8 mouse cellular contexts compared by ENCODE assay signal in the genomic region with DNA sequence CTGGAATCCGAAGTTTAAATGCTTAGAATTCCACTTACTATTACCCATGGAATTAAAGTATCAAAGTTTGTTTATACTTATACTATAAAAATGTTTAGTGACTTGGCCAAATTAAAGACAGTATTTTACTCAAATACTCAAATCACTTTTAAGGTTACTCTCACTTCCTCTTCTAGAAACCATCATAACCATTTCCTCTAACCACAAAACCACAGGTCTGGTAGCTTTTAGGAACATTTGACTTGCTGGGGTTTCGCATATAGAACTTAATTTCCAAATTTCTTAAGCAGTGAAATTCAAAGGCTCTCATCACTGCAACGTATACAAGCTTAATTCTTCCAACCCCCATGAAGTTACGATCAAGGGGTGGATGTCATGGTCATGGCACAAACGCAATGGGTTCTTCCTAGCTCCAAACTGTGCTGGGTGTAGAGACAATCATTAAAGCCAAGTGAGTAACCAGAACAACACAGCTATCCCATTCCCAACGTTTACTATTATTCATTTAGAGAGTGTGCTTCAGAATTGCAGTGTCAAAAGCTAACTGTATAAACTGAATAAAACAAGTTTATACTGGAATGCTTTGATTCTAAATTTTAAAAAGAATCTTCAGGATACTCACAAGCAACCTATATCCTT. TPM values are rescaled to one million over a fixed set of nuclear protein-coding genes. Genes with fewer than 3 reads are reported as not detected.
DNase-seq lines count a peak whose midpoint lies in the region; ATAC-seq and TF ChIP-seq lines count a peak whose summit lies in the region.

No protein-coding gene starts in this region.

- H3K4me3 ChIP-seq in lung, postnatal 0 days (ENCODE audit: low read depth, low read length): peak overlapping the region; percentile 92
- H3K4me3 ChIP-seq in forebrain, embryonic 14.5 days (ENCODE audit: low read depth, low read length): peak overlapping the region; percentile 13
- peak overlapping the region; percentile 86 for H3K4me3 ChIP-seq in liver, embryonic 12.5 days
- H3K4me3 ChIP-seq in stomach, postnatal 0 days (ENCODE audit: low read depth, low read length): peak overlapping the region; percentile 97; the same call in 1 of the 2 replicates

- ATAC-seq in lung, postnatal 0 days: no peak
- ATAC-seq in forebrain, embryonic 14.5 days: no peak
- no peak for ATAC-seq in liver, embryonic 12.5 days
- ATAC-seq in stomach, postnatal 0 days (ENCODE audit: low FRiP score, low TSS enrichment): no peak

- no peaks in the 10 kb centered on the region for H3K27me3 ChIP-seq in lung, postnatal 0 days (replicated peaks; ENCODE audit: insufficient read depth, low read length)
- H3K27me3 ChIP-seq in forebrain, embryonic 14.5 days (replicated peaks; ENCODE audit: control insufficient read depth, insufficient read depth, low read length): no peaks in the 10 kb centered on the region
- H3K27me3 ChIP-seq in liver, embryonic 12.5 days (replicated peaks): 0 out of 2 replicates have a peak, but pooled peaks cover 19% of the 10 kb centered on the region
- no peaks in the 10 kb centered on the region for H3K27me3 ChIP-seq in stomach, postnatal 0 days (ENCODE audit: control insufficient read depth, insufficient read depth, low read length)

- peak overlapping the region; percentile 63 for H3K4me2 ChIP-seq in lung, postnatal 0 days (replicated peaks; ENCODE audit: low read depth, low read length)
- H3K4me2 ChIP-seq in forebrain, embryonic 14.5 days (ENCODE audit: low read length): peak overlapping the region; percentile 78
- peak overlapping the region; percentile 92 for H3K4me2 ChIP-seq in liver, embryonic 12.5 days
- H3K4me2 ChIP-seq in stomach, postnatal 0 days (replicated peaks; ENCODE audit: low read depth): peak overlapping the region; percentile 58

- H3K4me1 ChIP-seq in lung, postnatal 0 days (ENCODE audit: insufficient read depth, low read depth, low read length): peaks cover 10% of the 10 kb centered on the region
- peaks cover 12% of the 10 kb centered on the region for H3K4me1 ChIP-seq in forebrain, embryonic 14.5 days (ENCODE audit: control insufficient read depth, insufficient read depth, low read length)
- peaks cover 17% of the 10 kb centered on the region for H3K4me1 ChIP-seq in liver, embryonic 12.5 days
- 0 out of 2 replicates have a peak, but pooled peaks cover 4% of the 10 kb centered on the region for H3K4me1 ChIP-seq in stomach, postnatal 0 days (replicated peaks; ENCODE audit: control insufficient read depth, insufficient read depth)

- no peak overlapping the region for H3K9ac ChIP-seq in lung, postnatal 0 days (replicated peaks; ENCODE audit: low read depth)
- peak overlapping the region; percentile 53 for H3K9ac ChIP-seq in forebrain, embryonic 14.5 days (ENCODE audit: low read length)
- H3K9ac ChIP-seq in liver, embryonic 12.5 days: no peak overlapping the region
- no peak overlapping the region for H3K9ac ChIP-seq in stomach, postnatal 0 days (ENCODE audit: low read length)

- no peak for TF ChIP-seq CTCF in lung, postnatal 0 days (IDR thresholded peaks at IDR 0.05)
- TF ChIP-seq CTCF in stomach, postnatal 0 days (IDR thresholded peaks at IDR 0.05; ENCODE audit: low read depth): no peak

- no peak overlapping the region for H3K27ac ChIP-seq in lung, postnatal 0 days (ENCODE audit: low read length)
- H3K27ac ChIP-seq in forebrain, embryonic 14.5 days (ENCODE audit: low read depth, low read length): no peak overlapping the region
- H3K27ac ChIP-seq in liver, embryonic 12.5 days: no peak overlapping the region
- H3K27ac ChIP-seq in stomach, postnatal 0 days (replicated peaks): no peak overlapping the region

- DNase-seq in lung, postnatal 0 days (ENCODE audit: low spot score): peak; percentile 20
- no peak for DNase-seq in lung, adult 18-20 months
- no peak for DNase-seq in forebrain, embryonic 14.5 days (ENCODE audit: low spot score)
- DNase-seq in stomach, postnatal 0 days (ENCODE audit: low spot score): no peak
- DNase-seq in ovary, postnatal 14 days (ENCODE audit: low spot score): no peak
- no peak for DNase-seq in frontal cortex, adult 2 months (ENCODE audit: extremely low spot score in 1 of 2, low spot score in 1 of 2)
- DNase-seq in gastrocnemius, adult 18-20 months (ENCODE audit: low spot score): no peak

- 16% methylated on average over 6 of the region's 6 CpGs for WGBS in lung, postnatal 0 days
- 52% methylated on average over 6 of the region's 6 CpGs for WGBS in forebrain, embryonic 14.5 days
- WGBS in liver, embryonic 12.5 days (ENCODE audit: insufficient replicate concordance): 20% methylated on average over 6 of the region's 6 CpGs
- WGBS in stomach, postnatal 0 days: 21% methylated on average over 6 of the region's 6 CpGs

- no peaks in the 10 kb centered on the region for H3K36me3 ChIP-seq in lung, postnatal 0 days (ENCODE audit: insufficient read depth, low read length)
- H3K36me3 ChIP-seq in forebrain, embryonic 14.5 days (ENCODE audit: control insufficient read depth, insufficient read depth, low read length): no peaks in the 10 kb centered on the region
- H3K36me3 ChIP-seq in liver, embryonic 12.5 days: no peaks in the 10 kb centered on the region
- H3K36me3 ChIP-seq in stomach, postnatal 0 days (ENCODE audit: control insufficient read depth, insufficient read depth, low read length): no peaks in the 10 kb centered on the region

- no peaks in the 10 kb centered on the region for H3K9me3 ChIP-seq in lung, postnatal 0 days (ENCODE audit: low read length)
- no peaks in the 10 kb centered on the region for H3K9me3 ChIP-seq in forebrain, embryonic 14.5 days (replicated peaks; ENCODE audit: control insufficient read depth, low read length)
- H3K9me3 ChIP-seq in liver, embryonic 12.5 days (replicated peaks): no peaks in the 10 kb centered on the region
- no peaks in the 10 kb centered on the region for H3K9me3 ChIP-seq in stomach, postnatal 0 days (ENCODE audit: control insufficient read depth, low read length)

- no peak for TF ChIP-seq EP300 in lung, postnatal 0 days (IDR thresholded peaks at IDR 0.05)
- TF ChIP-seq EP300 in stomach, postnatal 0 days (optimal IDR thresholded peaks at IDR 0.05): no peak

RNA-seq across cellular contexts. Expression of a gene that starts 1.8 kb away (rescaled TPM):
- polyA plus RNA-seq in lung, postnatal 0 days (2015; fragmentation: Nextera tagmentation; extraction: Ambion mirVana): 49.0 and 52.3 TPM in 2 replicates
- polyA plus RNA-seq in forebrain, embryonic 14.5 days (2014; fragmentation: Nextera tagmentation; extraction: Ambion mirVana): 71.3 and 76.9 TPM in 2 replicates
- polyA plus RNA-seq in liver, embryonic 12.5 days (2016; fragmentation: Nextera tagmentation; extraction: Ambion mirVana): 29.2 and 30.0 TPM in 2 replicates
- polyA plus RNA-seq in stomach, postnatal 0 days (2015; fragmentation: Nextera tagmentation; extraction: Ambion mirVana): 51.0 and 51.6 TPM in 2 replicates
- 219 and 235 TPM in 2 replicates for polyA plus RNA-seq in frontal cortex, adult 2 months (2012; rRNA removed)
- total RNA-seq in gastrocnemius, adult 18-20 months (2021): 10 to 100 TPM; 39.8 to 45.3 TPM

RNA-seq across cellular contexts. Expression of a gene that starts 37.5 kb away (rescaled TPM):
- 10.0 and 11.1 TPM in 2 replicates for polyA plus RNA-seq in lung, postnatal 0 days (2015; fragmentation: Nextera tagmentation; extraction: Ambion mirVana)
- polyA plus RNA-seq in forebrain, embryonic 14.5 days (2014; fragmentation: Nextera tagmentation; extraction: Ambion mirVana): 18.8 and 19.7 TPM in 2 replicates
- 8.7 and 9.5 TPM in 2 replicates for polyA plus RNA-seq in liver, embryonic 12.5 days (2016; fragmentation: Nextera tagmentation; extraction: Ambion mirVana)
- polyA plus RNA-seq in stomach, postnatal 0 days (2015; fragmentation: Nextera tagmentation; extraction: Ambion mirVana): 10.2 and 10.3 TPM in 2 replicates
- polyA plus RNA-seq in frontal cortex, adult 2 months (2012; rRNA removed): 14.0 and 14.4 TPM in 2 replicates
- 10 to 100 TPM; 10.6 to 10.8 TPM for total RNA-seq in gastrocnemius, adult 18-20 months (2021)

RNA-seq across cellular contexts. Expression of a gene that starts 37.7 kb away (rescaled TPM):
- 18.0 and 21.2 TPM in 2 replicates for polyA plus RNA-seq in lung, postnatal 0 days (2015; fragmentation: Nextera tagmentation; extraction: Ambion mirVana)
- polyA plus RNA-seq in forebrain, embryonic 14.5 days (2014; fragmentation: Nextera tagmentation; extraction: Ambion mirVana): 66.1 and 66.6 TPM in 2 replicates
- 48.8 and 50.9 TPM in 2 replicates for polyA plus RNA-seq in liver, embryonic 12.5 days (2016; fragmentation: Nextera tagmentation; extraction: Ambion mirVana)
- 17.1 and 18.0 TPM in 2 replicates for polyA plus RNA-seq in stomach, postnatal 0 days (2015; fragmentation: Nextera tagmentation; extraction: Ambion mirVana)
- 22.9 and 28.2 TPM in 2 replicates for polyA plus RNA-seq in frontal cortex, adult 2 months (2012; rRNA removed)
- total RNA-seq in gastrocnemius, adult 18-20 months (2021): 1 to 10 TPM; 8.6 to 9.1 TPM

Comparison
In these comparisons a context has a peak if more than half of its experiments do, and no peak if none do; other contexts are left out.
1. H3K4me3 ChIP-seq: peak in every context shown above with its lines; median percentile 97 in stomach, postnatal 0 days; 92 in lung, postnatal 0 days; 86 in liver, embryonic 12.5 days; 13 in forebrain, embryonic 14.5 days.